Mouse (Mus musculus) heart, postnatal 10 days (tissue): ENCODE results near the gene Nfatc2ip. TPM values are rescaled to one million over a fixed set of nuclear protein-coding genes. Genes with fewer than 3 reads are reported as not detected.
"Not testable (repeated sequence)": the region's sequence is repeated elsewhere in the genome, so short reads cannot be mapped to it uniquely, and the experiment has no call there.

Source experiments
- DNase-seq, 2 experiments: peaks; one replicate each; pipeline ENCODE4 v3.0.0; 2021
- intact Hi-C: fragments of 180-260 bp; cut with DNase I; formaldehyde crosslinking; loops from one replicate; pipeline ENCODE4 v1.15.1; 2025
- total RNA-seq, 2 experiments: library from RNA; stranded (reverse); gene quantifications; 2 replicates each; pipeline ENCODE4 v1.2.3; 2021

The Nfatc2ip gene
- total RNA-seq, 2 experiments from 2014 or later = 6.1 to 7.0 TPM

GRCm38 (mm10) chr7:126414725-126415124, 18.2 kb upstream of the Nfatc2ip start, which contains the start of gene Cd19:
Cd19 (minus strand) TSS chr7:126414889.
- no peak for DNase-seq
- intact Hi-C loops = no loop called here

- DNase-seq = no peak
- intact Hi-C loops = no loop called here
Observed at GRCm38 (mm10) chr7:126411061-126411460, 14.5 kb upstream of the Nfatc2ip start.

DNA sequence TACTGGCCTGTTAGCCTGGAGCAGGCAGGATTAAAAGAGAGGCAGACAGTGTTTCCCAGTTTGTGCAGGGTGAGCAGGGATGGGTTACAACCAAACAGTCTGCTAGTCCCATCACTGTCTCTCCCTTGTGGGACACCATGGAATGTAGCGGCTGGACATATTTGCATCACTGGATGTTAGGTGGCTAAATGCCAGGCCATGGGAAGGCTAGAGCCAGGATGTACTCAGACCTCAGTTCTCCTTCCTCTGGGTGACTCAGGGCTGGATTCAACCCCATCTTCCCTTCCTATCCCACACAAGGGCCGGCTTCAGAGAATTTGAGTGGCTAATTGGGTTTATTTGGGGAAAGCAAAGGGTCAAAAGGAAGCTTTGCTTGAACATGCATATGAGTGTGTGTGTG, 12.1 kb upstream of the Nfatc2ip start:
- no peak for DNase-seq
- intact Hi-C loops = no loop called here

DNA sequence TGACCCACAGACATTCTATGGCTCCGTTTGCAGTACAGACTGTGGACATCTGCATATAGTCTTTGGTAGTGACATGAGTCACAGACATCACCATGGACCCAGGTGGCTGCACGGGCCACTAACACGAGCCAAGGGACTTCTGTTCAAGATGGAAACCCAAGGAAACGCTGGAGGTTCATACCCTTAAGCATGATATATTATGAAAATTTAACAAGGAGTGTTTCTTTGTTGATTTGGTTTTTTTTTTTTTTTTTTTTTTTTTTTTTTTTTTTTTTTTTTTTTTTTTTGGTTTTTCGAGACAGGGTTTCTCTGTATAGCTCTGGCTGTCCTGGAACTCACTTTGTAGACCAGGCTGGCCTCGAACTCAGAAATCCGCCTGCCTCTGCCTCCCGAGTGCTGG, 6.0 kb upstream of the Nfatc2ip start:
- DNase-seq = not testable (repeated sequence)

DNA sequence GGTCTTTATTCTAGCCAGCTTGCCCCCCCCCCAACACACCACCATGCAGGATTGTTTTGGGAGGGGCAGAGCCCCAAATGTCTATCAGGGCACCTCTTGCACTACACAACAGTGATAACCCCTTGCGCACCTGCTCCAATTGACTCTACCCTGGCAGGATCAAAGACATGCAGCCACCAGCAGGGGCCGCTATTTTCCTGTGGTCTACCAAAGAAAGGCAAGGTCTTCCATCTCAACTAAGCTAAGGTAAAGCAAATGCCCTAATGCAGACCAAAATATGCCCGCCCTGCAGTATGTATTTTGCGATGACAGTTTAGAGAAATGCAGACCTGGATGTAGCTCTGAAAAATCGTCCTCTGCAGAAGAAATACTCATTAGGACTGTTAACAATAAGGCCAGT, 3.0 kb upstream of the Nfatc2ip start:
- peak; percentile 84 to 90 for DNase-seq
- intact Hi-C loops = loop anchor here (1.0 to 2.0 kb wide), 2 partner anchors 75 to 129 kb away; partner anchors contain the start of gene Sh2b1

More for the DNA sequence above, 6.0 kb upstream of the Nfatc2ip start:
- intact Hi-C loops = not testable (repeated sequence)

- no peak for DNase-seq
- intact Hi-C loops = loop anchor here (2.0 kb wide), 1 partner anchor 77 kb away; the partner anchor contains the start of gene Sh2b1
Observed at GRCm38 (mm10) chr7:126397822-126398221, 1.3 kb upstream of the Nfatc2ip start.

DNA sequence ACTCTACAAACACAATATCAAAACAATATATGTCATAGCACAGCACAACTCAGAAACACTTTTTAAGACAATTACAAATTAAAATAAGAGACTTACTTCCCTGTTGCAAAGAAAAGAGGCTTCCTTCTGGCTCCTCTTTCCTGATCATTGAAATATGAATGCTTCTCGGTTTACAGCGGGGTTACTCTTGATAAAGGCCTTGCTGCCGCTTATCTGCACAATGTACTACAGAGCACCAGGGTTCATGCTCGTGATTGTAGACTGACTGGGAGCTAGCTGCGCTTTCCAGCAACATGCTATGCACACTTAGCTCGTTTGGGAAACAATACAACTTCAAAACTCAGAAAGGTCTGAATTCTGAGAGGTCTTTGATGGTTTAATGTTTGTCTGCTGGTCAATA, 684 bp upstream of the Nfatc2ip start:
- intact Hi-C loops = no loop called here
- DNase-seq = no peak

DNA sequence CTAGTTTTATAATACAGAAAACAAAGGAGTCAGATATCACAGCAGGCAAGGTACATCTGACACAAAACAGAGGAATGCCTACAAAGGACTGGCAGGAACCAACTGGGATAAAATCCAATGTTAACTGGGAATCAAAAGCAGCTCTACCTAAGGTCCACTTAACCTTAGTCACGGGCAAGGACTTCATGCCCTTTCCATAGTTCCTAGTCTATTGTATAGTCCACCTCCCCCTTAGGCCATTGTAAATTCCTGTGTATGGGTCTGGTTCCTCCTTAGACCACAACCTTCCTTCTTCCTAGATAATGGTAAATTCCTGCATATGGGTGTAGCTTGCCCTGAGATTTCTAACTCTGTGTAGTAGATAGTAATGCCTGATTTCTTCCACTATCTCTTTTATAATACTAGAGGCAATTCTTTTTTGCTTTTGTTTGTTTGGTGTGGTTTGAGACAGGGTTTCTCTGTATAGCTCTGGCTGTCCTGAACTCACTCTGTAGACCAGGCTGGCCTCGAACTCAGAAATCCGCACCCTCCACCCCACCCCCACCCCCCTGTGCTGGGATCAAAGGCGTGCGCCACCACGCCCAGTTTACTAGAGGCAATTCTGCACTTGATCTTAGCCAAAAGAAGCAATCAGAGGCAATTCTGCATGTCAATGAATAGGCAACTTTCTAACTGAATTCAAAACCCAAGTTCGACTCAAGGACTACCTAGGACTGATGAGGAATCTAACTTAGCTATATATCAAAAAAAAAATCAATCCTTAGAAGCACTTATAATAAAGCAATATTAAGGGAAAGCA, 4.3 kb downstream of the Nfatc2ip start:
- intact Hi-C loops, DNase-seq: not testable (repeated sequence)

GRCm38 (mm10) chr7:126388185-126388584, 8.4 kb downstream of the Nfatc2ip start:
- intact Hi-C loops = no loop called here
- no peak for DNase-seq

- intact Hi-C loops = no loop called here
- DNase-seq = no peak
Observed at GRCm38 (mm10) chr7:126383565-126383964, 13.0 kb downstream of the Nfatc2ip start.

GRCm38 (mm10) chr7:126377278-126378158, 19.0 kb downstream of the Nfatc2ip start, which contains the start of gene Spns1:
Spns1 (minus strand) TSS chr7:126377450.
- peak; percentile 95 to 96 for DNase-seq
- intact Hi-C loops = loop anchor here (1.0 to 2.0 kb wide), 2 partner anchors 54 to 117 kb away; no protein-coding TSS in a partner anchor

GRCm38 (mm10) chr7:126376903-126377277, 19.6 kb downstream of the Nfatc2ip start:
- intact Hi-C loops = no loop called here
- peak in 1 of 2 experiments; percentile 15 for DNase-seq

DNA sequence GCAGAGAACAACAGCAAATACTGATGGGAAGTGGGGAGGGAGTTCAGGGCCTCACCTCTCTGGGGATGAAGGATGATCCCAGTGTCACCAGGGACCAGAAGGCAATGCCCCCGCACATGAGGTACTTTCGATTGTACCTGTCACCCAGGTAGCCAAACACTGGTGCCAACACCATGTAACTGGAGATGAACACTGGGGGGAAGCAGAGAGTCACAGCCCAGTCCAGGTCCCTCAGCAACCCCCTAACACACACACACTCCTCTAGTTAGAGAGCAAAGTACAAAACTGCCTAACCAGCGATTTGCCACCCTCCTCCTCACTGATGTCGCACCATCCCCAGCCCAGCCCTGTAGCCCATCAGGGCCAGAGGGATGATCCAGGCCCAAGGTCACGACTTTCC, 21.5 kb downstream of the Nfatc2ip start:
- intact Hi-C loops = no loop called here
- no peak for DNase-seq

- DNase-seq = no peak
- intact Hi-C loops = no loop called here
Observed at GRCm38 (mm10) chr7:126374526-126374925, 22.0 kb downstream of the Nfatc2ip start.

DNA sequence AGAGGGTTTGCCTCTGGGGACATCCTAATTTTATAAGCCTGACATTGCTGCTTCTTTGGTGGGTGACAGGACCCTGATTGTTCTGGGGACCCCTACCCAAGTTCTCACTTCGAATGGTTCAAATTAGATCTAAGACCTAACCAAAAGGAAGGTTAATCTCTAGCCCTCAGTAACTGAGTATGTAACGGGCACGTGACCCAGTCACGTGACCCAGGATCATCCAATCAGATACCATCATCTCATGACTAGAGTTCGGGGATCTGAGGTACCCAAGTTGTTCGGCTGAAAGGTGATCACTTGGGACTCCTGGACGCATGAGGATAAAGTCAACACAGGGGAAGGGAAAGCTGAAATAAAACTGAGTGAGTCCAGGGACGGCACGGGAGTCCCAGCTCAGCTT, 23.5 kb downstream of the Nfatc2ip start:
- no peak for DNase-seq
- intact Hi-C loops = no loop called here

DNA sequence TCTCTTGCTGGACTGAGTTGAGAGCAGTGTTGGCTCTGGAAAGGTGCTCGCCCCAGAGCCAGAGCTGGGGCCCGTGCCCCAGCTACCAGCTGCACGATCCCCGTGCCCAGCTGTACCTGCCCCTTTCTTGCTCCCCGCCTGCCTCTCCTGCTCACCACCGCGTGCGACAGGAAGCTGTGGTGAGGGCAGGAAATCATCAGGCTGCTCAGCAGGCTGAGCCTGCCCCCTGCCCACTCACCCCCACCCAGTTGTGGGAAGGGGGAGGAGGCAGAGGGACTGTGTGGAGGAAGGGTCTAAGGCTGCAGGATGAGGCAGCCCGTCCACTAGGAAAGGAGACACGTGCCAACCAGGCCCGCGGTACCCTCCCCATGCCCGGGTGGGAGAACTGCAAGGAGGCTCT, 27.1 kb downstream of the Nfatc2ip start, which contains the start of gene Lat:
Gene Lat (minus strand): TSS at position 178 of the 400 bp plus-strand sequence.
- intact Hi-C loops = no loop called here
- DNase-seq = peak; percentile 12 to 15

- no peak for DNase-seq
- intact Hi-C loops = no loop called here
Observed at GRCm38 (mm10) chr7:126368367-126368766, 28.2 kb downstream of the Nfatc2ip start.

GRCm38 (mm10) chr7:126367636-126368035, 28.9 kb downstream of the Nfatc2ip start:
- DNase-seq = no peak
- intact Hi-C loops = no loop called here

GRCm38 (mm10) chr7:126363038-126363437, 33.5 kb downstream of the Nfatc2ip start:
- no peak for DNase-seq
- intact Hi-C loops = no loop called here

- no peak for DNase-seq
- intact Hi-C loops = no loop called here
Observed at GRCm38 (mm10) chr7:126359049-126359448, 37.5 kb downstream of the Nfatc2ip start.

GRCm38 (mm10) chr7:126358413-126358812, 38.1 kb downstream of the Nfatc2ip start:
- no peak for DNase-seq

More at GRCm38 (mm10) chr7:126358413-126358812, 38.1 kb downstream of the Nfatc2ip start:
- intact Hi-C loops = no loop called here
